In the genomic region with DNA sequence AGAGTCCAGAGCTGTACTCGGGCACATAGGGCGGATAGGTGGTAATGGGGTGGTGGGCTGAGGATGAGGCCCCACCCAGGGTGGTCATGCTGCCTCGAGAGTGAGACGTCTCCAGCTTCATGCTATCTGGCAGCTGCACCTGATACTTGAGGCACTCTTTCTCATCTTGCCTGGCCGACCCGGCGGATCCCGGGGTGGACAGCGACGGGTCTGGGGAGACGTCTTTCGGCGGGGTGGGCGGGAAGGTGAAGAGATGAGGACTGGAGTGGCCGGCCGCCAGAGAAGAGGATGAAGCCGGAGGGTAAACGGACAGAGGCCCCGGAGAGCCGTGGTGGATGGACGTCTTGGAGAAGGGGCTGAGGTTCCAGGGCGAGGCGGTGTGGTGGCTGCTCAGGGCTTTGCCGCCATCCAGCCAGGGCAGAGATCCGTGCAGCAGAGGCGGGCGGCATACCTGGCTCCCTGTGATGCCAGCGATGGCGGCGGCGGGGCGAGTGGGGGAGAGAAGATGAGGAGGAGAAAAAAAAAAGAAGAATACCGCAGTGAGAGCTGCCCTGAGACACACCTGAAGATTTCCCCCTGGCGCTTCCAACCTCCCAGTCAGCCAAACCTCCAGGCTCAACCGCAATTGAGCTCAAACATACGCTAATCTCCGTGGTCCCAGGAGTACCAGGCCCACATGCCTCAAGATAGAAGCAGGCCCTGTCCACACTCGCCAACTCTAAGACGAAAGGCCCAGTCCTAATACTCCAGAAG, we compare ENCODE assay signal across 10 mouse cellular contexts. TPM values are rescaled to one million over a fixed set of nuclear protein-coding genes. Genes with fewer than 3 reads are reported as not detected.
DNase-seq lines count a peak whose midpoint lies in the region; ATAC-seq and TF ChIP-seq lines count a peak whose summit lies in the region.
"Had no signal": no experiment of that assay in that cellular context is flagged by ENCODE, and none has a peak within 500 bp of the region (broad histone marks: within the 10 kb centered on the region; RNA-seq: fewer than 3 reads in every experiment).

No protein-coding gene starts in this region.

- peak overlapping the region; percentile 14; the same call in 1 of the 2 replicates for H3K27ac ChIP-seq in kidney, adult 2 months (ENCODE audit: insufficient read depth, low read depth, low read length)
- H3K27ac ChIP-seq in embryonic facial prominence, embryonic 13.5 days, result no peak overlapping the region
- H3K27ac ChIP-seq in limb, embryonic 13.5 days, result no peak overlapping the region
- H3K27ac ChIP-seq in stomach, postnatal 0 days (replicated peaks), result no peak overlapping the region
- H3K27ac ChIP-seq: forebrain, embryonic 13.5 days had no signal

- no peak for ATAC-seq in embryonic facial prominence, embryonic 13.5 days (ENCODE audit: insufficient number of reproducible peaks, insufficient read depth, low FRiP score, low TSS enrichment, low read depth)
- ATAC-seq in limb, embryonic 13.5 days (ENCODE audit: low FRiP score, low read depth), result no peak
- no peak for ATAC-seq in stomach, postnatal 0 days (ENCODE audit: low FRiP score, low TSS enrichment)
- no peak for ATAC-seq in activated CD4-positive, CD25-positive, alpha-beta regulatory T cell, adult 4 months
- ATAC-seq: forebrain, embryonic 13.5 days had no signal

- H3K9me3 ChIP-seq in embryonic facial prominence, embryonic 13.5 days, result no peaks in the 10 kb centered on the region
- H3K9me3 ChIP-seq in limb, embryonic 13.5 days, result no peaks in the 10 kb centered on the region
- H3K9me3 ChIP-seq in stomach, postnatal 0 days (ENCODE audit: control insufficient read depth, low read length), result no peaks in the 10 kb centered on the region
- H3K9me3 ChIP-seq: forebrain, embryonic 13.5 days had no signal

- no peaks in the 10 kb centered on the region for H3K4me1 ChIP-seq in kidney, adult 2 months (ENCODE audit: control insufficient read depth, insufficient read depth, low read length)
- peaks cover 50% of the 10 kb centered on the region for H3K4me1 ChIP-seq in embryonic facial prominence, embryonic 13.5 days
- peaks cover 39% of the 10 kb centered on the region for H3K4me1 ChIP-seq in limb, embryonic 13.5 days
- peaks cover 4% of the 10 kb centered on the region; the same call in 1 of the 2 replicates for H3K4me1 ChIP-seq in stomach, postnatal 0 days (replicated peaks; ENCODE audit: control insufficient read depth, insufficient read depth)

- peak overlapping the region; percentile 90 for H3K4me2 ChIP-seq in embryonic facial prominence, embryonic 13.5 days
- H3K4me2 ChIP-seq in limb, embryonic 13.5 days (replicated peaks), result peak overlapping the region; percentile 77
- peak overlapping the region; percentile 23 for H3K4me2 ChIP-seq in stomach, postnatal 0 days (replicated peaks; ENCODE audit: low read depth)
- H3K4me2 ChIP-seq: forebrain, embryonic 13.5 days had no signal

- H3K27me3 ChIP-seq in kidney, adult 2 months (replicated peaks; ENCODE audit: control insufficient read depth, insufficient read depth, low read length), result peaks cover 1% of the 10 kb centered on the region
- peaks cover 84% of the 10 kb centered on the region for H3K27me3 ChIP-seq in embryonic facial prominence, embryonic 13.5 days
- peaks cover 98% of the 10 kb centered on the region for H3K27me3 ChIP-seq in limb, embryonic 13.5 days
- H3K27me3 ChIP-seq in stomach, postnatal 0 days (ENCODE audit: control insufficient read depth, insufficient read depth, low read length), result 0 out of 2 replicates have a peak, but pooled peaks cover 2% of the 10 kb centered on the region

- no peaks in the 10 kb centered on the region for H3K36me3 ChIP-seq in kidney, adult 2 months (ENCODE audit: control insufficient read depth, insufficient read depth, low read length)
- H3K36me3 ChIP-seq in embryonic facial prominence, embryonic 13.5 days, result peaks cover 7% of the 10 kb centered on the region
- no peaks in the 10 kb centered on the region for H3K36me3 ChIP-seq in limb, embryonic 13.5 days
- H3K36me3 ChIP-seq in stomach, postnatal 0 days (ENCODE audit: control insufficient read depth, insufficient read depth, low read length), result no peaks in the 10 kb centered on the region

- WGBS in kidney, adult 2 months, result 30% methylated on average over 39 of the region's 39 CpGs
- 7% methylated on average over 39 of the region's 39 CpGs for WGBS in embryonic facial prominence, embryonic 13.5 days
- WGBS in limb, embryonic 13.5 days, result 10% methylated on average over 39 of the region's 39 CpGs
- WGBS in stomach, postnatal 0 days, result 19% methylated on average over 39 of the region's 39 CpGs

- intact Hi-C loops in left cerebral cortex, postnatal 10 days (cut with DNase I), result loop anchor here (5.0 kb wide), 1 partner anchor 797 kb away; no protein-coding TSS in a partner anchor

- no peak for TF ChIP-seq EP300 in stomach, postnatal 0 days (optimal IDR thresholded peaks at IDR 0.05)

- no peak for DNase-seq in kidney, adult 2 months
- no peak for DNase-seq in kidney, postnatal 36 days
- DNase-seq in stomach, postnatal 0 days (ENCODE audit: low spot score), result no peak
- no peak for DNase-seq in left cerebral cortex, postnatal 10 days (ENCODE audit: extremely low spot score in 1 of 2, low spot score in 2 of 2)

- TF ChIP-seq POLR2A in kidney, adult 2 months (IDR thresholded peaks at IDR 0.05; ENCODE audit: low read depth, low read length), result no peak

- peak overlapping the region; percentile 30 for H3K4me3 ChIP-seq in kidney, adult 2 months (ENCODE audit: insufficient read depth, low read depth, low read length)
- H3K4me3 ChIP-seq in embryonic facial prominence, embryonic 13.5 days, result peak overlapping the region; percentile 54
- H3K4me3 ChIP-seq in limb, embryonic 13.5 days, result peak overlapping the region; percentile 19
- 0 out of 2 replicates have a peak overlapping the region, but pooled peaks have one; percentile 4 for H3K4me3 ChIP-seq in stomach, postnatal 0 days (ENCODE audit: low read depth, low read length)
- H3K4me3 ChIP-seq: forebrain, embryonic 13.5 days had no signal

- no peak for TF ChIP-seq CTCF in kidney, adult 2 months (conservative IDR thresholded peaks at IDR 0.05; ENCODE audit: insufficient read depth, insufficient read length, low read depth, low read length)
- no peak for TF ChIP-seq CTCF in stomach, postnatal 0 days (IDR thresholded peaks at IDR 0.05; ENCODE audit: low read depth)

- H3K9ac ChIP-seq in embryonic facial prominence, embryonic 13.5 days, result peak overlapping the region; percentile 64
- no peak overlapping the region for H3K9ac ChIP-seq in limb, embryonic 13.5 days
- H3K9ac ChIP-seq in stomach, postnatal 0 days (ENCODE audit: low read length), result no peak overlapping the region
- H3K9ac ChIP-seq: forebrain, embryonic 13.5 days had no signal

RNA-seq across cellular contexts. Expression of a gene that starts 6.4 kb away (rescaled TPM):
- polyA plus RNA-seq in kidney, adult 2 months (2012; rRNA removed), result 0.39 and 1.4 TPM in 2 replicates
- polyA plus RNA-seq in embryonic facial prominence, embryonic 13.5 days (2015; fragmentation: Nextera tagmentation; extraction: Ambion mirVana), result 1.0 TPM in 1 of 2 replicates, not detected in the other
- 0.23 TPM in 1 of 2 replicates, not detected in the other for polyA plus RNA-seq in limb, embryonic 13.5 days (2015; fragmentation: Nextera tagmentation; extraction: Ambion mirVana)
- polyA plus RNA-seq in stomach, postnatal 0 days (2015; fragmentation: Nextera tagmentation; extraction: Ambion mirVana), result not detected in 2 replicates
- total RNA-seq in left cerebral cortex, postnatal 10 days (2021), result not detected
- under 1 TPM in 1 of 2 experiments, not detected in 1; 0.87 TPM for polyA plus RNA-seq in activated CD4-positive, CD25-positive, alpha-beta regulatory T cell, adult 4 months (2017; shearing (Covaris generic))
- total RNA-seq: layer of hippocampus, postnatal 10 days; neutrophil, adult 5-6 weeks had no signal
- polyA plus RNA-seq: forebrain, embryonic 13.5 days had no signal

RNA-seq across cellular contexts. Expression of a gene that starts 14.7 kb away (rescaled TPM):
- polyA plus RNA-seq in kidney, adult 2 months (2012; rRNA removed), result 1.6 and 2.8 TPM in 2 replicates
- 0.70 and 0.79 TPM in 2 replicates for polyA plus RNA-seq in embryonic facial prominence, embryonic 13.5 days (2015; fragmentation: Nextera tagmentation; extraction: Ambion mirVana)
- not detected in 2 replicates for polyA plus RNA-seq in limb, embryonic 13.5 days (2015; fragmentation: Nextera tagmentation; extraction: Ambion mirVana)
- not detected in 2 replicates for polyA plus RNA-seq in stomach, postnatal 0 days (2015; fragmentation: Nextera tagmentation; extraction: Ambion mirVana)
- total RNA-seq in left cerebral cortex, postnatal 10 days (2021), result not detected
- polyA plus RNA-seq in activated CD4-positive, CD25-positive, alpha-beta regulatory T cell, adult 4 months (2017; shearing (Covaris generic)), result 1 to 10 TPM in 1 of 2 experiments, not detected in 1; 2.0 TPM
- total RNA-seq: layer of hippocampus, postnatal 10 days; neutrophil, adult 5-6 weeks had no signal
- polyA plus RNA-seq: forebrain, embryonic 13.5 days had no signal

RNA-seq across cellular contexts. Expression of a gene that starts 15.2 kb away (rescaled TPM):
- polyA plus RNA-seq in kidney, adult 2 months (2012; rRNA removed), result 14.9 and 15.4 TPM in 2 replicates
- polyA plus RNA-seq in embryonic facial prominence, embryonic 13.5 days (2015; fragmentation: Nextera tagmentation; extraction: Ambion mirVana), result 21.7 and 29.8 TPM in 2 replicates
- polyA plus RNA-seq in limb, embryonic 13.5 days (2015; fragmentation: Nextera tagmentation; extraction: Ambion mirVana), result 7.8 and 8.9 TPM in 2 replicates
- polyA plus RNA-seq in stomach, postnatal 0 days (2015; fragmentation: Nextera tagmentation; extraction: Ambion mirVana), result 7.5 and 8.9 TPM in 2 replicates
- total RNA-seq in left cerebral cortex, postnatal 10 days (2021), result under 1 TPM; 0.11 to 0.49 TPM
- polyA plus RNA-seq in activated CD4-positive, CD25-positive, alpha-beta regulatory T cell, adult 4 months (2017; shearing (Covaris generic)), result 100 to 1,000 TPM; 120 to 138 TPM

Comparison
In these comparisons a context has a peak if more than half of its experiments do, and no peak if none do; other contexts are left out.
1. H3K4me3 ChIP-seq: peak in every context shown above with its lines; median percentile 54 in embryonic facial prominence, embryonic 13.5 days; 30 in kidney, adult 2 months; 19 in limb, embryonic 13.5 days; 4 in stomach, postnatal 0 days.
2. H3K4me2 ChIP-seq: peak in every context shown above with its lines; median percentile 90 in embryonic facial prominence, embryonic 13.5 days; 77 in limb, embryonic 13.5 days; 23 in stomach, postnatal 0 days.